Mouse (Mus musculus) ZHBTc4 (cell line): ENCODE data around the gene P2ry12.
A peak's percentile ranks its signal among the peaks of the same experiment; 100 is the strongest.

Experiments
- DNase-seq: peaks from one replicate; pipeline ENCODE4 v3.0.0-alpha.2; 2011; ENCODE audit warnings: low read depth, low spot score

Gene P2ry12

DNA sequence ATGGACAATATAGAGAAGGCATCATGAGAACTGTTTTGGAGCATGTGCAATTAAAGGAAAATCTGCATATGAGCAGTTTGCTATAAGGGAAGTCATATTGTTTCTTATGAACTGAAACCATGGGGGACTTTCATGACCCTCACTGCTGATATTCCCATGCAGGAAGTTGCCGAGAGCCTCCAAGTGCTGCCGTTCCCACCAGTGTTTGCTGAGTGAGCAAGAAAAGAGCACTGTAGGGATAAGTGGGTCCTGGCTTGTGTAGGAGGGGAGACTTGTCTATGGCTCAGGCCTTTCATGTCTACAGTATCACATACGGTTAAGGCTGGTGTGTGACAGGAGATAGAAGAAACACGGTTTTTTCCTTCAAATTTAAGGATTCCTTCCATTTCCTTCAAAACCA, 77.0 kb downstream of the P2ry12 start:
- DNase-seq = no peak

DNA sequence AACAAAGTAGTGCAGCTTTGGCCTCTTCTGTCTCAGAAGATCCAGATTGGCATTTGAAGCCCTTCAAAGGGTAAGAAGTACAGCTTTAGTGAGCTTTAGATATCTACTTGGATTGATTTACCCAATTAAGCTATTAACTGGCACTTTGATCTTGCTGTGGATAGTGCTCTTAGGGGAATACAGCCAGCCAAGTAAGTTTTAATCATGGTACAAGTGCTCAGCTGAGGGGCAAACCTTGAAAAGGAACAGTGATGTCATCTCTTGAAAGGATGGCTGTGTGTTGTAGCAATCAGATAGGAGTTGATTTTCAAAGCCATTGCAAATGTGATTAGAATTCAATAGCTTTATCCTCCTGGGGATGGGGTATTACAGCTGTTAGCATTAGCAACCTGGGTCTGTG, 80.5 kb downstream of the P2ry12 start:
- DNase-seq = no peak

GRCm38 (mm10) chr3:59181134-59181533, 81.5 kb downstream of the P2ry12 start:
- DNase-seq = peak; percentile 40

DNA sequence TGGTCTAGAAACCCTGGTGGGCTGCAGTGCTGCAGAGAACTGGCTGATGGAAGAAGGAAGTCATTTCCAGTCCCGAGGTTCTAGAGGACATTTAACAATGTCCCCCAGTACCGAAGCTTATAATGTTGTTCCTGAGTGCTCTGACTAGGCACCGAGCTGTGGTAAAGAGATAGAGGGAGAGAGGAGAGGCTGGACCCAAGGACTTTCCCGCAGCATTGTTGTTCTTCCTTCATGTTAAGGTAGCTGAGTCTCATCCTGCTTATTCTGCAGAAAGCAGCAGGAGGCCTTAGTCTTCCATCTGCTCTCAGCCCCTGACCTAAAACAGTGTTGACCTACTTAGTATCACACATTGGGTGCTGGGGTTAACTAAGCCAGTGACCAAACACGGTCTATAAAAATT, 85.8 kb downstream of the P2ry12 start:
- DNase-seq = no peak

DNA sequence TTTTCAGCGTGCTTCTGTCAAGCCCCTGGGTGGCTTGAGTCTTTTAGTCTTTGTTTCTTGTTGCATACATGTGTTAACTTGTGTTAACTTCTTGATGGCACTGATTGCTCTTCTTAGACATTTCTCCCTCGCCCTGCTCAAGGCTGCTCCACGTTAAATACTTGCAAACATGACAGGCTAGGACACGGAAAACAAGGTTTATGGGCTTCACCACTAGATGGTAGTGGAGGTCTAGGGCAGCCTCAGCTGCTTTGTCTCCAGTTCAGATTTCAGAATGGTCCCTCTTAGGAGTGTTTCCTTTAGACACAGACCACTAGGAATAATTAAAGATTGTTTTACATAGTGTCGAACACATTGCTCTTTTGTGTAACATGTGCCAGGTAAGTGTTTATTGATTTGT, 87.4 kb downstream of the P2ry12 start:
- peak; percentile 33 for DNase-seq

DNA sequence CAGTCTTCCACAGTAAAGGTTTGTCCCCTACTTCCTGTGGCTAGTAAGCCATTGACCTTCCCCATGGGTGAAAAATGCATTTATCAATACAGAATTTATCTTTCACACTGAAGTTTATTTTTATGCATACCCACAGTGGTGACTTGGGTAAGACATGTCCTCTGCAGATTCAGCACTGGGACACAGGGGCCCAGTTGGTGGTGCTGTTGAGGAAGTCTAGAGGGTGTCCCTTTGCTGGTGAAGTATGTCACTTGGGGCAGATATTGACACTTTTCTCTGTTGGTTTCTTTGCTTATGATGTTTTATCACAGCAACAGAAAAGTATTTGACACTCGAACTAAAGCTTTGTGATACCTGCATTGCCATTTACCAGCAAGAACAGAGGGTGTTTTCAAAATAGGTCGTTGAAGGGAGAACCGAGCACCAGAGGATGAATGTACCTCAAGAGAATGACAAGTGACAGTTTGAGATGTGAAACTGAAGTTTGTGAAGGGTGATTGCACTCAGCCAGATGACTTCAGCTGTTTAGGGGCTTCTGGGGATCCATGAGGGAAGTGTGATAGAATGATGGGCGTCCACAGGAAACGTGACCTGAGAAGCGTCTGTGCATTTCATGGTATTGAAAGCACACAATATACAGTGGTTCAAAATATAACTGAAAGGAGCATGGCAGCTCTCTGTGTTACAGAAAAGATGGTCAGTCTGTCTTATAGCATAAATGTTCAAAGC, 88.1 kb downstream of the P2ry12 start:
- no peak for DNase-seq

GRCm38 (mm10) chr3:59169921-59170627, 92.6 kb downstream of the P2ry12 start:
- peak; percentile 12 for DNase-seq

GRCm38 (mm10) chr3:59169215-59169614, 93.5 kb downstream of the P2ry12 start:
- DNase-seq = no peak

DNA sequence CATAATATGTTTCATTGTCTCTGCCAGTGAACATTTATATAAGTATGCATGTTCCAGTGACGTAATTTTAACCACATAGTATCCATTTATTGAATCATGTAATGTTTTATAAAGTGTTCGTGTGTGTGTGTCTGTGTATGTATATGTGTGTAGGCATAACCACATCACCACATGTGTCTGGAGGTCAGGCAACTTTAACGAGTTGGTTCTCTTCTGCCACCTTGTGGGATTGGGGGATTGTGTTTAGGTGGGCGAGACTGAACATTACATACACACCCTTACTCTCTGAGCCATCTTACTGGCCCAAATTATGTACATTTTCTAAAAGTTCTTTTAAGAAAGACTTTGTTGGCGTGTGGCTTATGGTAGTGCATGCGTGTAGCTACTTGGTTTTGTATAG, 94.2 kb downstream of the P2ry12 start:
- DNase-seq = no peak

DNA sequence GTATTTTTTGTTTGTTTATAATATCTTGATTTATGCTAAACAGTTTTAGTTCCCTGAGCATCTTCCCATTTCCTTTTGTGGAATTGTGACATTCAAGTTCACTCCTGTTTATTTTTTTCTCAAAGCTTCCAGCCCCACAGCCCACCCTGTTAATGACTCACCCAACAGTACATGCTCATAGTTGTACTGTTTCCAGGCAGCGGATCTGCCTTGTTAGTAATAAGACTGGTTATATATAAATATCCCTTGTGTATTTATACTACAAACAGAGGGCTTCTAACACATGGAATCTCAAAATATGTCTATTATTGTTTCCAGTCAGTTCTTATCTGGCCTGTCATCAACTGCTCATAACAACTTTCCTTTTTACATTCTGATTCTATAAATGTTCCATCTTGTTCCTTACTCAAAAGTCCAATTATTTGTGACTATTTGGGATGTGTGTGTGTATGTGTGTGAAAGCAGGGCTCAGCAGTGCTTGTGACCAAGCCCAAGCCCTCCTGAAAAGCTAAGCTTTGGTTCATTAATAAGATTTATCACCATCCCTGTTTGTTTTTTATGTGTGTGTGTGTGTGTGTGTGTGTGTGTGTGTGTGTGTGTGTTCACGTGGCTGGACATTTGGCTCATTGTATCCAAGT, 95.1 kb downstream of the P2ry12 start:
- no peak for DNase-seq
